Mouse (Mus musculus) cortical plate, adult 2 months (tissue): Measurements from ENCODE around the gene Emp2. TPM values are rescaled to one million over a fixed set of nuclear protein-coding genes. Genes with fewer than 3 reads are reported as not detected.

Source experiments
- H3K27ac ChIP-seq: fragments of 200-500 bp; 2 replicates; pipeline ENCODE4 v1.5.1; 2012; ENCODE audit warnings: low read length, control low read depth, inconsistent platforms; ENCODE audit not compliant: insufficient read depth
- H3K4me1 ChIP-seq: fragments of 200-500 bp; 2 replicates; pipeline ENCODE4 v1.6.1; 2011; ENCODE audit warnings: low read length; ENCODE audit not compliant: control insufficient read depth, insufficient read depth
- H3K4me3 ChIP-seq: fragments of 200-500 bp; 2 replicates; pipeline ENCODE4 v1.5.1; 2011; ENCODE audit warnings: mild to moderate bottlenecking, low read length, control low read depth; ENCODE audit not compliant: insufficient read depth
- CTCF ChIP-seq: fragments of 200-500 bp; IDR thresholded peaks from 2 replicates; pipeline ENCODE4 v1.5.1; 2011; ENCODE audit warnings: mild to moderate bottlenecking, control low read depth, low read length; ENCODE audit not compliant: insufficient read depth; ENCODE audit errors: extremely low read depth
- POLR2A ChIP-seq: fragments of 200-500 bp; IDR thresholded peaks from 2 replicates; pipeline ENCODE4 v1.6.1; 2011; ENCODE audit warnings: mild to moderate bottlenecking, low read length, control low read depth; ENCODE audit not compliant: insufficient read depth; ENCODE audit errors: extremely low read depth
- polyA plus RNA-seq: library from polyadenylated mRNA; depleted of rRNA; stranded (reverse); fragments of >200 nt; gene quantifications from 2 replicates; pipeline ENCODE4 v1.2.3, GENCODE M21; 2012

Emp2 gene
- polyA plus RNA-seq, 1 experiment: 18.2 TPM

GRCm38 (mm10) chr16:10341110-10341509, 27.3 kb upstream of the Emp2 start:
- no peak for TF ChIP-seq POLR2A
- no peak for TF ChIP-seq CTCF
- Histone ChIP-seq H3K4me3 (no peak overlapping the region), H3K4me1 (no peaks in the 10 kb centered on the region), H3K27ac (no peak overlapping the region)

GRCm38 (mm10) chr16:10339930-10340329, 26.2 kb upstream of the Emp2 start:
- Histone ChIP-seq H3K4me3 (no peak overlapping the region), H3K27ac (no peak overlapping the region), H3K4me1 (no peaks in the 10 kb centered on the region)
- TF ChIP-seq CTCF (no peak), POLR2A (no peak)

GRCm38 (mm10) chr16:10338601-10339000, 24.8 kb upstream of the Emp2 start:
- no peaks in the 10 kb centered on the region for H3K4me1 ChIP-seq
- no peak overlapping the region for H3K27ac ChIP-seq
- TF ChIP-seq CTCF: no peak
- TF ChIP-seq POLR2A: no peak
- no peak overlapping the region for H3K4me3 ChIP-seq

GRCm38 (mm10) chr16:10337422-10338197, 23.8 kb upstream of the Emp2 start:
- TF ChIP-seq CTCF (no peak), POLR2A (no peak)
- Histone ChIP-seq H3K27ac (no peak overlapping the region), H3K4me1 (no peaks in the 10 kb centered on the region), H3K4me3 (no peak overlapping the region)

GRCm38 (mm10) chr16:10336454-10337421, 23.0 kb upstream of the Emp2 start:
- Histone ChIP-seq H3K4me1 (no peaks in the 10 kb centered on the region), H3K4me3 (no peak overlapping the region), H3K27ac (no peak overlapping the region)
- TF ChIP-seq CTCF (no peak), POLR2A (no peak)

- Histone ChIP-seq H3K4me1 (no peaks in the 10 kb centered on the region), H3K4me3 (no peak overlapping the region), H3K27ac (no peak overlapping the region)
- no peak for TF ChIP-seq CTCF
- TF ChIP-seq POLR2A: no peak
These were observed 22.2 kb upstream of the Emp2 start for GRCm38 (mm10) chr16:10335953-10336352.

- Histone ChIP-seq H3K4me1 (no peaks in the 10 kb centered on the region), H3K27ac (no peak overlapping the region), H3K4me3 (no peak overlapping the region)
- TF ChIP-seq POLR2A (no peak), CTCF (no peak)
These were observed 19.0 kb upstream of the Emp2 start for GRCm38 (mm10) chr16:10332732-10333131.

- Histone ChIP-seq H3K27ac (no peak overlapping the region), H3K4me3 (no peak overlapping the region), H3K4me1 (no peaks in the 10 kb centered on the region)
- no peak for TF ChIP-seq POLR2A
- no peak for TF ChIP-seq CTCF
These were observed 17.1 kb upstream of the Emp2 start for GRCm38 (mm10) chr16:10330586-10331495.
